Mouse (Mus musculus) forelimb bud, embryonic 11.5 days (tissue): Measurements from ENCODE around the gene Mrpl28.
"Not testable (repeated sequence)": the region's sequence is repeated elsewhere in the genome, so short reads cannot be mapped to it uniquely, and the experiment has no call there.

Source experiments
- DNase-seq: peaks from one replicate; pipeline ENCODE4 v3.0.0-alpha.2; 2012; ENCODE audit warnings: low read depth, low spot score

The Mrpl28 gene

DNA sequence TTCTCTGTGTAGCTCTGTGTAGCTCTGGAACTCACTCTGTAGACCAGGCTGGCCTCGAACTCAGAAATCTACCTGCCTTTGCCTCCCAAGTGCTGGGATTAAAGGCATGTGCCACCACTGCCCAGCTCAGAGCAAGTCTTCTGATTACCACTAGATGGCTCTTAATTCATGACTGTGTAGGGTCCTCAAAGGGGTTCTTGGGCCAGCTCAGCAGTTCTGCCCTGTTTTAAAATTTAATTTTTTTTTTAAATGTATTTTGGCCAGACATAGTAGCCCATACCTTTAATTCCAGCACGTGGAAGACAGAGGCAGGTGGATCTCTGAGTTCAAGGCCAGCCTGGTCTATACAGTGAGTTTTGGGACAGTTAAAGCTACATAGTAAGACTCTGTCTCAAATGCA is 51.9 kb downstream of the Mrpl28 start:
- not testable (repeated sequence) for DNase-seq
